Mouse (Mus musculus) E14TG2a.4 (cell line): ENCODE measurements around the gene Zic5.

Source experiments
- CTCF ChIP-seq: conservative IDR thresholded peaks from 2 replicates; pipeline ENCODE4 v1.5.1; 2014; ENCODE audit warnings: low read length
- POU5F1 ChIP-seq: IDR thresholded peaks from 2 replicates; pipeline ENCODE4 v1.6.1; 2014; ENCODE audit warnings: low read length, borderline replicate concordance

- TF ChIP-seq CTCF, result no peak
- TF ChIP-seq POU5F1, result no peak
Observed at GRCm38 (mm10) chr14:122412841-122413541, 52.5 kb downstream of the Zic5 start.
